Mouse (Mus musculus): ENCODE data around the gene Nav3. TPM values are rescaled to one million over a fixed set of nuclear protein-coding genes. Genes with fewer than 3 reads are reported as not detected.

The Nav3 gene
- total RNA-seq, 2 experiments from 2014 or later = not detected

GRCm38 (mm10) chr10:109858568-109858967 lies 597.4 kb downstream of the Nav3 start:
- ATAC-seq (replicated peaks; ENCODE audit: poor library complexity) = no peak

- no peak for ATAC-seq (replicated peaks; ENCODE audit: poor library complexity)
Observed at GRCm38 (mm10) chr10:109852392-109852791, 603.6 kb downstream of the Nav3 start.

GRCm38 (mm10) chr10:109847631-109848030 lies 608.4 kb downstream of the Nav3 start:
- ATAC-seq (replicated peaks; ENCODE audit: poor library complexity) = no peak

GRCm38 (mm10) chr10:109843661-109844060 lies 612.3 kb downstream of the Nav3 start:
- no peak for ATAC-seq (replicated peaks; ENCODE audit: poor library complexity)

- ATAC-seq (replicated peaks; ENCODE audit: poor library complexity) = no peak
Observed at GRCm38 (mm10) chr10:109832768-109833291, 623.2 kb downstream of the Nav3 start.

GRCm38 (mm10) chr10:109806782-109807493 lies 649.1 kb downstream of the Nav3 start:
- no peak for ATAC-seq (replicated peaks; ENCODE audit: poor library complexity)

GRCm38 (mm10) chr10:109803441-109803840 lies 652.6 kb downstream of the Nav3 start:
- ATAC-seq (replicated peaks; ENCODE audit: poor library complexity) = no peak

- no peak for ATAC-seq (replicated peaks; ENCODE audit: poor library complexity)
Observed at GRCm38 (mm10) chr10:109802236-109802635, 653.8 kb downstream of the Nav3 start.

GRCm38 (mm10) chr10:109799246-109799645 lies 656.8 kb downstream of the Nav3 start:
- ATAC-seq (replicated peaks; ENCODE audit: poor library complexity) = no peak

GRCm38 (mm10) chr10:109796981-109797380 lies 659.0 kb downstream of the Nav3 start:
- no peak for ATAC-seq (replicated peaks; ENCODE audit: poor library complexity)

GRCm38 (mm10) chr10:109793491-109793890 lies 662.5 kb downstream of the Nav3 start:
- ATAC-seq (replicated peaks; ENCODE audit: poor library complexity) = no peak

- ATAC-seq (replicated peaks; ENCODE audit: poor library complexity) = no peak
Observed at GRCm38 (mm10) chr10:109788728-109789127, 667.3 kb downstream of the Nav3 start.

GRCm38 (mm10) chr10:109779109-109779508 lies 676.9 kb downstream of the Nav3 start:
- no peak for ATAC-seq (replicated peaks; ENCODE audit: poor library complexity)

GRCm38 (mm10) chr10:109769092-109769491 lies 686.9 kb downstream of the Nav3 start:
- no peak for ATAC-seq (replicated peaks; ENCODE audit: poor library complexity)

GRCm38 (mm10) chr10:109765650-109766049 lies 690.4 kb downstream of the Nav3 start:
- peak; percentile 73 for ATAC-seq (replicated peaks; ENCODE audit: poor library complexity)

- ATAC-seq (replicated peaks; ENCODE audit: poor library complexity) = no peak
Observed at GRCm38 (mm10) chr10:109764412-109765101, 691.4 kb downstream of the Nav3 start.

- ATAC-seq (replicated peaks; ENCODE audit: poor library complexity) = no peak
Observed at GRCm38 (mm10) chr10:109758921-109759600, 696.9 kb downstream of the Nav3 start.

GRCm38 (mm10) chr10:109746901-109747300 lies 709.1 kb downstream of the Nav3 start:
- ATAC-seq (replicated peaks; ENCODE audit: poor library complexity) = peak; percentile 83

GRCm38 (mm10) chr10:109741664-109742063 lies 714.3 kb downstream of the Nav3 start:
- ATAC-seq (replicated peaks; ENCODE audit: poor library complexity) = no peak

GRCm38 (mm10) chr10:109740326-109740725 lies 715.7 kb downstream of the Nav3 start:
- ATAC-seq (replicated peaks; ENCODE audit: poor library complexity) = no peak

GRCm38 (mm10) chr10:109723646-109724045 lies 732.4 kb downstream of the Nav3 start:
- no peak for ATAC-seq (replicated peaks; ENCODE audit: poor library complexity)

- no peak for ATAC-seq (replicated peaks; ENCODE audit: poor library complexity)
Observed at GRCm38 (mm10) chr10:109718808-109719207, 737.2 kb downstream of the Nav3 start.
